Mouse (Mus musculus) ovary, adult 2 months (tissue): ENCODE results near the gene 3110040N11Rik. TPM values are rescaled to one million over a fixed set of nuclear protein-coding genes. Genes with fewer than 3 reads are reported as not detected.

Source experiments
- polyA plus RNA-seq: library from polyadenylated mRNA; depleted of rRNA; stranded (reverse); fragments of >200 nt; gene quantifications from 2 replicates; pipeline ENCODE4 v1.2.3, GENCODE M21; 2012; rRNA removed

3110040N11Rik gene
- 26.9 and 39.6 TPM in 2 replicates for polyA plus RNA-seq

DNA sequence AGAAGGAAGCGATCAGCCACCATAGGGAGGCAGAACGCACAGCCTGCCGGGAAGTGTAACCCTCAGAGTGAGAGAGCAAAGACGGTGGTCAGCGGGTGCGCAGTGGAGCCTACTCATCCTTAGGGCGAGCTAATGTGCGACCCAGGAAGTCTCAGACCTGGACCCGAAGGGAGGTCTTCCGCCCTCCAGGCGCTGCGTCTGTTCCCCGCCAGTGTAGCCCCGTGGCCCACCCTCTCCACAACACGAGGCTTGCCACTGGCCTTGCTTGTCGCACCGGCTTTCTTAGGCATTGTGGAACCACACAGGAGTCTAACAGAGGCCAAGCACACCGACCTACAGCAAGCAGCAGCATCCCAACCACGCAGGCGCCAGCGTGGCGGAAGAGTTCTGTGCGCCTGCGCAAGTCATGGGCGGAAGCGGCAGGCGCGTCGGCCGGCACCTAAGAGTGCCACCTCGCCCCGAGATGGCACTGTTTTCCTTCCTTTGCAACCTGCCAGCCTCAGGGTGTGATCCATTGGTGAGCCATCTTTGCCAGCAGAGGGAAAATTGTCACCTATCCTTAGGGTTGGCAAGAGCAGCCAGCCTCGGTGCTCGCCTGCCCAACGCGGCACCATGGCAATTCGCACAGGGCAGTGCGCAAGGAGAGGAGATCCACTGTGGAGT lies at the start of gene 3110040N11Rik:
Gene 3110040N11Rik (minus strand): TSS at position 384 of the 663 bp plus-strand sequence.

GRCm38 (mm10) chr7:81829379-81829894 lies 40.2 kb upstream of the 3110040N11Rik start, which contains the start of gene Btbd1:
Gene Btbd1, minus strand, starts transcription at chr7:81829431.

GRCm38 (mm10) chr7:81762180-81763109 lies 26.8 kb downstream of the 3110040N11Rik start, which contains the start of gene Ramac:
Gene Ramac, plus strand, starts transcription at chr7:81762925.

Other genes with a start within 250 kb of the 3110040N11Rik start
- gene Fsd2, start 222.5 kb downstream of the 3110040N11Rik start, polyA plus RNA-seq: 0.45 and 0.81 TPM in 2 replicates
- gene Whamm, start 218.2 kb downstream of the 3110040N11Rik start, polyA plus RNA-seq: 30.4 and 58.0 TPM in 2 replicates
- gene Homer2, start 82.0 kb downstream of the 3110040N11Rik start, polyA plus RNA-seq: 4.7 and 6.6 TPM in 2 replicates
- gene Ramac, start 26.6 kb downstream of the 3110040N11Rik start, polyA plus RNA-seq: 5.5 and 6.7 TPM in 2 replicates
- 45.9 and 67.0 TPM in 2 replicates for gene Btbd1, start 40.0 kb upstream of the 3110040N11Rik start, polyA plus RNA-seq
- gene Gm10160, start 66.3 kb upstream of the 3110040N11Rik start, polyA plus RNA-seq: not detected in 2 replicates
- 51.8 and 65.4 TPM in 2 replicates for gene Tm6sf1, start 69.5 kb upstream of the 3110040N11Rik start, polyA plus RNA-seq
- 10.8 and 16.7 TPM in 2 replicates for gene Hdgfl3, start 145.0 kb upstream of the 3110040N11Rik start, polyA plus RNA-seq
- 3.5 and 3.6 TPM in 2 replicates for gene Bnc1, start 202.8 kb upstream of the 3110040N11Rik start, polyA plus RNA-seq